Mouse (Mus musculus) ovary, postnatal 10 days (tissue): ENCODE data around the gene Eya4.

ENCODE experiments used
- DNase-seq: peaks from one replicate; pipeline ENCODE4 v3.0.0; 2022; ENCODE audit warnings: low spot score

Gene Eya4

DNA sequence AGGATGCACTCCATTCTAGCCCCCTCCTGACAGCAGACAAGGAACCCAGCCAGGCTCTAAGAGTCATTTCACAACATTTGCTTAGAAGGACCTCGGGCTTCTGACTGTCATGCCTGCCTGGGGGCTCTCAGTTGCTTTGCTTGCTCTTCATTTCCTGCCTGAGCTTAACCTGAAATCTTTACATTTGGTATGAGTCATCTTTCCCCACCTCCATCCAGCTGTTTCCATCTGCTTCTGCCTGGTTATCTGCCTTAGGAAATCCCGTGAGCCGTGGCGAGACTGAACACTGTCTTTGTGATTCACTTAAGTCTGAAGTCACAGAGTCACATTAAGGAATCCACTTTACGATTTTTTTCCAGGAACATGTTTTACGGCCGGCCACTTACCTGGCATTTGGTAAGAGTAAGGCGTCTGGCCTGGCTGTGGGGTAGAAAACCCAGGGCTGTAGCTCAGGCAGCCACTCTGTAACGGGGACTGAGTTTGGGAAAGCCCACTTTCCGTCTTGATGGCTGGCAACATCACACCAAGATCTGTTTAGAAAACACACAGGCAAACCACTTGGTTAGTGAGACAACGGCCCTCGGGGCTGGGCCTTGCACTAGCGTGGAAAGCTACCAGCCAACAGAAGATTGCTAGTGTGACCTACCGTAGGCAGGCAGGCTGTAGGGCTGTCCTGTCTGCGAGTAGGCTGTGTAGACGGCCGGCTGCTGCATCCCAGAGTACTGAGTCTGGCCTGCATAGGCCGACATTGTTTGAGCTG lies 193.5 kb downstream of the Eya4 start:
- no peak for DNase-seq

DNA sequence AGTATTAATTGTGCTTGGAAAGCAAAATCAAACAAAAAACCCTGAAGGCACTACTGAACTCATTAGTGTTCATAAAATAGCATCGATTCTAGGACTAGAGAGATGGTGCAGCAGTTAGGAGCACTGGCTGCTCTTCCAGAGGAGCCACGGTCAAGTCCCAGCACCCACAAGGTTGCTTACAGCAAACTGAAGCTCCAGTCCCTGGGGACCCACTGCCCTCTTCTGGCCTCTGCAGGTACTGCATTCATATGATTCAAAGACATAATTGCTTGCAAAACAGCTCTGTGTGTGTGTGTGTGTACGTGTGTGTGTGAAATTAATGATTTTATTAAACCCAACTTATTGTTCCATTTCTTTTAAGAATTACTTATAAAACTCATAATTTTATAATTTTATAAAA lies 200.2 kb downstream of the Eya4 start:
- DNase-seq: no peak

DNA sequence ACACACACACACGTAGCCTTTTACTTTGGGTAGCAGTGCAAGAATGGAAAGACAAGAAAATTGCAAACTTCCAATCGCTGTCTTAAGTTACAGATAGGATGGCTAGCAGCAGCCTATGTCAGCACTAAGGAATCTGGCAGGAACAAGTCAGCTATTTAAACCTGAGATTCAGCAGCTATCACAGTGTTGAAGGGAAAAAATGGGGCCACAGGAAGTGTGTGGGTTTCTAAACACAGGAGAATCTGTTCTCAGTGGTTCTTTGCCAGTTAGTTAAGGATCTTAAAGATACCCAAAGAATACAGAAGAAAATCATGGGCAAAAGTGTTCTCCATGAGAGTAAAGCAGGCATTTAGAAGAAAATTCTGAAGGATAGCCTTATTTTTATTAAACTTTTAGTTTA lies 206.0 kb downstream of the Eya4 start:
- no peak for DNase-seq

DNA sequence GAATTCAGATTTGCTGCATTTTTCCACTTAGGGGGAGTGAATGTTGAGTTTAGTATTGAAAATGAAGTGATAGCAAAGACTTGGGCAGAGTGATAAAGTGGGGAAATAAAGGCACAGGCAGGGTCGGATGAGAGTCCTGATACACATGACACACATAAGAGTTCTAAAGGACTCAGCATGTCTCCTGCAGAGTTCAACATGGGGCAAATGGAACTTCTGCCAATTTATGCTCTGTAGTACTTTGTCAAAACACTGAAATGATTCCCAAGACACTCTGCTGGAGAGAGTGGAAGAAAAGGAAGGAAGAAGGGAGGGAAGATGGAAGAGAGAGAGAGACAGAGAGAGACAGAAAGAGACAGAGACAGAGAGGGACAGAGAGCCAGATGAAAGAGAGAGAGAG lies 222.6 kb downstream of the Eya4 start:
- no peak for DNase-seq

DNA sequence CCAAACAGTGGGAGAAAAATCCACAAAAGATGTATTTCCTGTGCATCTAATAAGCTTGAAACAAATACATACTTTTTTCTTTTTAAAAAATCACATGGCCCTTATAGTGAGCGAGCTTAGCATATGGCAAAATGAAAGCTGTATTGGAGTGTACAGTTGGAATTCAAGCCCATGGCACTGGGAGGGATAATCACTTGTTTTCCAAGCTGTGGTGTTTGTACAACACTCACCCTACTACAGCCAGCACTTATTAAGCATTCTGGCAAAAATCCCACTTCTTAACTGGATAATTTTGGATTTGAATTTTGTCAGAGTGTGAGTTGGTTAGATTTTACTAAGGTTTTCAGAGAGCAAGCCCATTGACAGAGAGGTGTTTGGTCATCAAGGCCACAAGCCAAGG lies 223.4 kb downstream of the Eya4 start:
- no peak for DNase-seq

DNA sequence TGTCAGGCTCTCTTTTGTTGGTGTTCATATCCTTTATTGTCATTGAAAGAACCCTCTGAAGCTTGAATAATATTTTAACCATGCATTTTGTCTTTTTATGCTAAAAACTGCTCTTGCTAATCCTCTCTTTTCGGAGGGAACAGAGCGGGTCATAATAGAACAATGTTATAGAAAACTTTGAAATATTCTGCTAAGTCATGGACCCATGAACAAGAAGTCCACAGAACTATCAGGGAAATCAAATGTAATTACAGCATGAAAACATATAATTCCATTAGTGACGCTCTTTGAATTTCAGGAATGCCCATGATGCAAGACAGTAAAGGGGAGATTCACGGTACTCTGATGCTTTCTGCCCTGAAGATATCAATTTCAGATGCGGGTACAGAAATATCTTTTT lies 224.1 kb downstream of the Eya4 start:
- no peak for DNase-seq

DNA sequence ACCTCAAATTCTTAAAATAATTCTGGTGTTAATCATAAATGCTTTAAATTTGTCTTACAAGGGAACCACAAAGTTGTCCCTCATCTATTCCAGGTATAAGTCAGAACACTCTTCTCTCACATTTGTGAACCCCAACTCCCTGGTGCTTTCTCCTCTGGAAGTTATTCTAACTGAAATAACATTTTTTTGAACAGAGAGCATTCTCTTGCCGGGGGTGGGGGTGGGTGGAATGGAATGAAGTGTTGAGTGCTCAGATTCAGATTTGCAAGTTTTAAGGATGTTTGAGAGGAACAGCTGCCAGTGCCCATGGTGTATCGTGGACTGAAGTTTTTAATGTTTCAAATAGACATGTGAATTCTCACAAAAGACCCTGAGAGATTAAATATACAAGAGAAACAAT lies 230.1 kb downstream of the Eya4 start:
- no peak for DNase-seq

DNA sequence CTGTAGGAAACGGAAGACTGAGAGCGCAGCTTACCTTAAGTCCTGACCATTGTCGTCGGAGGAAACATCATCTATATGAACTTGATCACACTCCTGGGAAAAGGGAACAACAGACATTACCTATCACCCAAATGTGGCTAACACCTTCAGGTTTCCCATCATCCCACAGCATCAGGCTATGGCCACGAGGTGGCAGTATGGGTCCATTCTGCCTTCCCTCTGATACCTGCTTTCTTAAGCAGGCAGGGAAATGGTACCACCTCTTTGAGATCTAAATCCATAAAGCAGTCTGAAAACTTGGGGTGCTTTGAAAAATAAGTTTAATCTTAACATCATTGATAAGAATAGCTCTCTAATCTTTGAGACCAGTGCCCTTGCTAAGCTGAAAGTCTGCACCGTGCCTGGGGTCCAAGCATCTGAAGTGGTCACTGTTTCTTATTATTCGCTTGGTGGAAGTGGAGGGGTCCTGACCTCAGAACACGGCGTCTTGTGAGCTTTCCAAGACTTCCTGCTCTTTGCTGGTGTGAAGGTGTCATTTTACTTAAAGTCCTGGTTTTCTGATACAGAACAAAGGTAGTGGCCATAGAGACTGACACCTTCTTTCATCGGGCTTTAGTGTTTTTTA lies 233.7 kb downstream of the Eya4 start:
- DNase-seq: peak; percentile 42

DNA sequence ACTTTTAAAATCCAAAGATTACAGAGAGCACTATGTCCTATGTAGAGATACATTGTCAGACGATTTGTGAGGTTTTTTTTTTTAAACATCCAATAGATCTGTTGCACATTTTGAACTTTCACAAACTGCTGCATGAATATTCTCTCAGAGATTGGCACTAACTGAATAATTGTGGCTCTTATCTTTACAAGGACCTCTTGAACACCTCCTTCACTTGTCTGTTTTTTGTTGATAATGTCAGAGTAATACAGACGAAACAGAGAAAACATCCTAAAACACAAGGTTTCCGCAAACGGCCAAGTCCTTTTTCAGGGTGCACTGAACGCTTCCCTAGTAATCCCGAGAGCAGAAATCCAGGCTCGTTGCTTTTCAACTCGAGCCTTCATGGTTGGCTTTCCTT lies 234.5 kb downstream of the Eya4 start:
- DNase-seq: no peak

DNA sequence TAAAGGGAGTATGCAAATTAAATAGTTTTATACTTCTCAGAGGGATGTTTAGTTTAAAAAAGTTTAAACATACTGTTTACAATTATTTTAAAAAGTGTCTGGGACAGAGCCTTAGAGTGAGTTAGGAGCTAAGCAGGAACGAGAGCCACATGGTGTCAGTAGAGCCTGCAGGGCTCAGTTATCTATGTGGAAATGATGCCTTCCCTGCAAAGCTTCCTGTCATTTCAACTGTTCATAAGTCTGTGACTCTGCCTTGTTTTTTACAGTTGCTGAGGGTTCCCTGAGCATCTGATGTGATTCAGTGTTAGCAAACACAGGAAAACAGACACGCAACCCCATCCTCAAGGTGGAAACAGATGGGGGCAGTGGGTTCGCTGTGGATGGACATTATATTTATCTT lies 235.3 kb downstream of the Eya4 start:
- no peak for DNase-seq

DNA sequence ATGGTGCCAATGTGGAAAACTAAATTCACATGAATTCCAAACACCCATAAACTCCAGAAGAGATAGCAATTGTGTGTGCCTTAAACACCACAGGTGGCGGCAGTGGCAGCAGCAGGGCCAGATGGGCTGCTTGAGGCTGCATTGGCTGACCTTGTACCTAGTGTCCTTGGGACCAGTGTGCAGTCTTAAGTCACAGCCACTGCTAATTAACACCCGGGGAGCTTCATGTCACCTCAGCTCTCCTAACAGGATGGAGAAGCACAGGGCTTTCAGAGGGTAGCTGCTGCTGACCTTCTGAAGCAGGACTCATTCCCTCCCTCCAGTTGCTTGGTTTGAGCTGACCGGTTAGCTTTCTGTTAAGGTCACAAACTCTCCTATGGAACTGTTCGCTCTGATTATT lies 242.5 kb downstream of the Eya4 start:
- DNase-seq: no peak

DNA sequence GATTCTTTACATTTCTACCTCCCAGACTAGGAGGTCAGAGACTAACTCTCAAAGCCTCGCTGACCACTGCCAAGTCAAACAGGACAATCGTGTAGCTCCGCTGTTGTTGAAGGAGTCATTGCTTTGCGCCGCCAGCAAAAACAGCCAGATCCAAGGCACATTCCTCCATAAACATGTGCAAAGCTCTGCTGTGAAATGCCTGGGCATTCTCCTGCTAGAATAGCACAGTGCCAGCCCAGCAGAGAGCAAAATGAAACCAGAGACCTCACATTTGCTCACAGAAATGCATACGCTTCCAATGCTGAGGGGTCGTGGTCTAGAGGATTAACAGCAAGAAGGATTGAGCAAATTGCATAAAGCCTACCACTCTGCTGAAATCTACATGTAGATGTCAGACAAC lies 258.1 kb downstream of the Eya4 start:
- DNase-seq: no peak

DNA sequence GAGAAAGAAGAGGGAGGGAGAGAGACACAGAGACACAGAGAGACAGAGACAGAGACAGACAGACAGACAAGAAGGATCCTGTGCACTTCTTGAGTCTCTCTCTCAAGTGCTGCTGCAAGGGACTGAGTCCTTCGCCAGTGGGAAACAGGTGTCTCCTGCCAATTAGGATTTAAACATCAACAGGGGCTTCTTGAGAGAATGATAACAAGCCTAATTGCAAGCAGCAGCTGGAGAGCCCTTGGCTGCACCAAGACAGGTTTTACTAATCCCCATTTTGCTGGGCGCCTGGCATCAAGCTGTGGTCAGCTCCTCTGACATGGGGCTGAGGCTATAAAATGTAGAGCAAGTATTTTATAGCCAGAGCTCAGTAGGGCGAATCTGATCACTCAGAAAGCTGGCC lies 259.0 kb downstream of the Eya4 start:
- no peak for DNase-seq

DNA sequence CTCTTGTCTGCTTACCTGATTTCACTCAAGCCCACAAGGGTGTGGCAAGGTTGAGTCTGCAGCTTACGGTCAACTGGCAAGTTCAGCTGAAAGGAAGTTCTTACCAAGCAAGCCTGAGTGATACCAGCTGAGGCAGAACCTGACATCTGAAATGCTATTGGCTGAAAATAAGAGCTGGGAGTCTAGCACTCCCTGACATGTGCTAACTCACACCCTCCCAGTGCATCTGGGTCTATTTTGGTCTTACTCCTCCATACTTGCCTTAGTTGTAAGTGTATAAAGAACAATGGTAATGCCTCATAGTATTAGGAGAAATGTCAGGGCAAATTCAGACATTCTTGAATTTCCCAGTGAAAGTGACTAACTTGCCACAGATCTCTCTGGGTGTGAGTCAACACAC lies 260.3 kb downstream of the Eya4 start:
- DNase-seq: no peak

DNA sequence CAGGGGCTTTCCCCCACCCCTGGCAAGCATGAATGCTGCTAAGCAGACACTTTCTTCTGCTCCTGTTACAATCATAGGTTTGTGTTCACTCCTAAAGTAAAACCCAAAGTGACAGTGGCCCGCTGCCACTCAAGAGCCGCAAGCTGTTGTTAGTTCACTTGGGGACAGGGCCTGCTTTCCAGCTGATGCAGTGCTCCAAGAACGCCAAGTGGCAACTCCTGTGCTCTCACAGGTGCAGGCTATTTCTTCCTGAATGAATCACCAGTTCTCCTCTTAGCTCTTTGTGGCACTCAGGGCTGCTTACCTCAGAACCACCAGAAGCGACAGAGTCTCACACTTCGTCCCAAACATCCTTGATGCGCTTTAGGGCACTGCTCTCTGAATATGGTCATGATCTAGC lies 261.3 kb downstream of the Eya4 start:
- DNase-seq: no peak

DNA sequence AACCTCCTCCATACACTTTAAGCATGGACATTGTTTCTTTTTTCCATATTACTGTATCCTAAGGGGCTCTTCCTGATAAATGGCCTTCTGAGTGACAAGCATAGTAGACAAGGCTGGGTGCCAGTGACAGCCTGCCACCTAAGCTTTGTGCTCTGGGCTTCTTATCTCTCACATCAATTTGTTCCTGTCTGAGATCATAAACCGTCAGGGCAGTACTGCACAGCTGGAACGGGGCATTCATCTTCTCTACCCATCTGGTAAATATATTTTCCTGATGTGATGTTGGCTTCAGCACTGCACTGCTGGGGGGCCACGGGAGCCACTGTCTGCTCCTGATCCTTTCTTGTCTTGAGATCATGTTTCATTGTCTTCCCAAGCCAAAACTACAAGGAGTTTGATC lies 261.8 kb downstream of the Eya4 start:
- DNase-seq: no peak

DNA sequence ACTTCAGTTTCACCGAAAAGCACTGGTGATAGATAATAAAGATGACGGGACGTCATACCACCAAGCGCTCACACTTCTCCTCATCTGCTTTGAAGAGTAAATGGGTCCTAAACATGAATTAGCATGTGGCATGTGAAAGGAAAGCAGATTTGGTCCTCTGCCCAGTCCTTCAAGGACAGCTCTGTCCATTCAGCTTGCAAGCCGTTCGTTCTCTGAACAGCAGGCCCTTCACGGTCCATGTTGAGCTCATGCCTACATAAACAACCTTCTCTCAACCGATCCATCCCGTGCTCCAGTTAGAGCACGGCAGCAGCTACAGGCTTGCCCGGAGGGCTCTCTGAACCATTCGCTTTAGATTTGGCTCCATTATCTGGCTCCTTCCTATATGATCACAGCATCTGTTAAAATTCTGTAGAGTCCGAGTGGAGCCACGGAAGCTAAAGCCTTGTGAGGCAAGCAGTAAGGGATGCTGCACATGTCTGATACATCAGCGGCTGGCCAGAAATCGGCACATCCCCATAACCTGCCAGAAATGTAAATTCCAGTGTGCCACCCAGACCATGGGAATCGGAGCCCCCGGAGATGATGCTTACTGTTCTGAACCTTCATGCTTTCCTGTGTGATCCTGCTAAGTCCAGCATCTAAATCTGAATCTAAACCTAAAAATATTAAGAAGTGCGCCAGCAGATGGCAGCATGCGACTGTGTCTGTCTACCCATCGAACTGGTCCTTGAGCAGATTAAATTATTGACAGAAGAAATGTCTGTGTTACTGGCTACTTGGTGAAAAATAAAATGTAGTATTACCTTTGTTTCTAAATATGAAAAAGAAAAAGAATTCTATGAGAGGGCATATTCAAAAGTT lies 264.0 kb downstream of the Eya4 start:
- no peak for DNase-seq

DNA sequence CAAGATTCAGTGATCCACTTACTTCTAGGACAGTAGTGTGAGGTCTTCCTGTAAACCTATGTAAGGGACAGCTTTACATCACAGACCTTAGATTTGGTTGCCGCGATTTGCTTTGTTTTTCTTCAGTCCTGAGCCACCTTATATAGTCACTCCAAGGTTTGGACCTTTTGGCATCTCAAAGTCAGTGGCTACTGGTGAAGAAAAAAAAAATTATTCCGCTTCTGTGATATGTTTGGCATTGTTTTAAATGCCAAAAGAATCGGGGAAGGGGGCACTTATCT lies 269.1 kb downstream of the Eya4 start:
- DNase-seq: no peak

DNA sequence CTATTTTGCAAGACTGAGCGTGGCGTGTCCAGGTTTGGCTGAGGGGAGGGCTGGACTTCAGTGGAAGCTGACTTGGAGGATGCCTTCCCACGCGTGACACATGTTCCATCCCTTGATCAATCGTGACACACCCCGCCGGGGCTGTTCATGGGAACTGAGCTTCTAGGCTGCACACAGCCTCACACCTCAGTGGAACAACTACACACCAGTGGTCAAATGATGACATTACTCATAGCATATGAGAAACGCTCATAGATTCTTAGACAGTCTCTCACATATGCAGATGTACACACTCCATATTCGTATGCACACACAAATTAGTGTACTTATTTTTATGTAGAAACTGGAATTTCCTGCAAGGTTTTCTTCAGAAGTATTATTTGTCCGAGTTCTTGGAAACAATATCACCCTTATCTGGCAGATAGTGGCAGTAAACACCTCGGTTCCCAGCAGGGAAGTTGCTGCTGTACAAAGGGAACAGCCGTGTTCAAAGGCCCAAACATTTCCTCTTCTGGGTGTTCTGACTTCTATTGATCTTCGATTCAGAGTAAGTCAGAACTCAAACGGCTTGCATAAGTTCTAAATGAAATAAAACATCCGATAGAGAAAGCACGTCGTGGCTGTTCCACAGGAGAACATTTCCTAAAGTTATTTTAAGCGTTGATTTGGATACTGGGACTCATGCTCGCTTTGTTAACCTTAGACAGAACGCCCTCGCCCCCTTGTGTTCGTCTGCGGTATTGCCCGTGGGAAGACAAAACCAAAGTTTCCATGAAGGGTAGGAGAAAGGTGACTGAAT lies 269.6 kb downstream of the Eya4 start:
- peak; percentile 86 for DNase-seq

DNA sequence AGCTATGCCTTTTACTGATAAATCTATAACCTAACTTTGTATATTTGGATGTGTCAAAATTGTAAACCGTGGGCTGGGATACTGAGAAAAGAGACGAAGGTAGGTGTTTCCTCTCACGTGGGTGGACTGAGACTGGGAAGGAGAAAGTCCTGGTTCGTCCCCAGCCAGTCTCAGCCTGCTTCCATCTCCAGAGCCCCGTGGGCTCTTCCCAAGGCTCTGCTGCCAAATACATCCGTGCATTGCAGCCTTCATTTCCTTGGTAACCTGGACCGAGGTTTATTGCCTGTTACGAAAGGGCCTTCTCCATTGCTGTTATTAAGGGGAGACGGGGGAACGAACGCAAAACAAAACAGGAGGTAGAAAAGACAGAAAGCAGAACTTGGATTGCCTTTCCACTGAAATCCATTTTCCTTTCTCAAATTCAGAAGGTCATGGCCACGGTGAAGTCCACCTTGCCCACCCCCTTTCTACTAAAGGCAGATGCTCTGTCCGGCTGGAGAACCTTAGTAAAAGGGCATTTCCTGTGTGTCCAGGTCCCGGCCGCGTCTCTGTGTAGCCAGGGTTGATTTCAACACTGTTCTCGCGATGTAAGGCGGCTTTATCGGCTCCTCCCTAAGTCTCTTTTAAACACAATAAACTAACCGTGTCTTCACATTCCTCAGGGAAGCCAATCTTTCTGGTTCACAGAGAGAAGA lies 273.7 kb downstream of the Eya4 start:
- no peak for DNase-seq

DNA sequence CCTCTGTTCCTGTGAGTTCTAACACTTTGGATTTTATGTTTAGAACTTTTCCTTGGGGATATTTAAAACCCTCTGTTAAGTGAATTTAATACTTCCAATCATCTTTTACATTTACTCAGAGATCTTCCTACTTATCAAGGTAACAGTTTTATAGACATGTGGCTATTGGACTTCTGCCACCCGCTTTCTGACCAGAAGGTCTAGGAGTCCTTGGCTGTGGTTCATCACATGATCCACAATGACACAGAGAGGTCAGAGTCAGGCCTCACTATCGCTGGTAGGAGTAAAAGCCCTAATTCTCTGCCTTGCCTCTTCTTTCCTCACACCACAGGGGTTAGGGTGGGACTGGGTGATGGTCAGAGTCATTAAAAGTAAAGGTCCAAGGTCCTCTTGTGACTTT lies 277.2 kb downstream of the Eya4 start:
- DNase-seq: no peak

DNA sequence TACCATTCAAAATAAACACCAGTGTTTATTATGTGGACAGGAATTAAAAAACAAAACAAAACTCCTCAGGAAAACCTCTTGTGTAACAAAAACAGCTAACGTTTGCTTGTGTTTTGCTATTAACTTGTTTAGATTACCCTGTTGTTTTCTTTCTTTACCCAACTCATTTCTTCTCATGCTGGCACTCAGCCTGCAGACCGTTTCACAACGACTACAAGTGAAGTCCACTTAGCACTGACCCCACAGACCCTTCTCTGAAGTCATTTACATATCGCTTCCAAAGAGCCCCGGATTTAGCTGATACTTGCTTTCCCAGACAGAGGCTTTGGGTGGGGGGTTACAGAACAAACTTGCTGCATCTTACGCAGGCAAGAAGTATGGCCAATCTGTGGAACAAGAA lies 286.9 kb downstream of the Eya4 start:
- DNase-seq: no peak
